Mouse (Mus musculus): ENCODE data around the gene Kdm2b. TPM values are rescaled to one million over a fixed set of nuclear protein-coding genes. Genes with fewer than 3 reads are reported as not detected.

Gene Kdm2b
- polyA plus RNA-seq, 1 experiment from 2014 or later = 105 TPM

DNA sequence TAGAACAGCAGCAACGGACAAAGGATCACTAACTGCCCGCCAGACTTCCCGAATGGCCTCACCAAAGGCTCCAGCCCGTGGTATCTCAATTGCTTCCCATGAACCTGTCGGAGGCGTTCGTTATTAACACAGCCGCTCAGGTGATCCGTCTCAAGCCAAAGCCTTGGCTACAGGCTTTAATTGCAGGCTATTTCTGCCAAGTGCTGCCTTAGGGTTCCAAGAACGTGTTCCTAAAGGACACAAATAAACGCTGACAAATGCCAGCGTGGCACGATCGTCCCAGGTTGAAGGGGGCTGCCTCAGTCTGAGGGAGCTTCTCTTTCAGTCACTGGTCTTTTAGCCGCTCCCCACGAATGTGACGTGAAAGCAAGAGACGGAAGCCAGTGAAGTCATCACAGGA is 80.1 kb downstream of the Kdm2b start:
- no peaks in the 10 kb centered on the region for H3K9me3 ChIP-seq
- no peak overlapping the region for H3K27ac ChIP-seq
- H3K36me3 ChIP-seq = no peaks in the 10 kb centered on the region
- no peak for ATAC-seq (ENCODE audit: low FRiP score, low read depth)
- no peaks in the 10 kb centered on the region for H3K27me3 ChIP-seq (replicated peaks)
- no peaks in the 10 kb centered on the region for H3K4me1 ChIP-seq
- H3K9ac ChIP-seq = no peak overlapping the region
- no peak overlapping the region for H3K4me2 ChIP-seq (replicated peaks)
- WGBS = 80% methylated on average over 18 of the region's 18 CpGs
- no peak overlapping the region for H3K4me3 ChIP-seq

DNA sequence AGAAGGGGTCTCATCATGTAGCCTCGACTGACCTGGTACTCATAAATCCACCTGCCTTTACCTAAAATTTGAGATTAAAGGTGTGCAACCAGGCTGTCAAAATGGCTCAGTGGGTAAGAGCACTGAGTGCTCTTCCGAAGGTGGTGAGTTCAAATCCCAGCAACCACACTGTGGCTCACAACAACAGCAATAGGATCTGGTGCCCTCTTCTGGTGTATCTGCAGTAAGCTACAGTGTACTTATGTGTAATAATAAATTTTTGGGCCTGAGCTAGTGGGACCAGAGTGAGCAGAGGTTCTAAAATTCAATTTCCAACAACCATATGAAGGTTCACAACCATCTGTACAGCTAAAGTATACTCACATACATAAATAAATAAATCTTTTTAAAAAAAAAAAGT is 81.6 kb downstream of the Kdm2b start:
- no peak overlapping the region for H3K27ac ChIP-seq
- 88% methylated on average over 2 of the region's 2 CpGs for WGBS
- ATAC-seq (ENCODE audit: low FRiP score, low read depth) = no peak
- H3K4me1 ChIP-seq = no peaks in the 10 kb centered on the region
- H3K4me3 ChIP-seq = no peak overlapping the region
- H3K9me3 ChIP-seq = no peaks in the 10 kb centered on the region
- no peak overlapping the region for H3K9ac ChIP-seq
- no peaks in the 10 kb centered on the region for H3K36me3 ChIP-seq
- H3K27me3 ChIP-seq (replicated peaks) = no peaks in the 10 kb centered on the region
- no peak overlapping the region for H3K4me2 ChIP-seq (replicated peaks)

DNA sequence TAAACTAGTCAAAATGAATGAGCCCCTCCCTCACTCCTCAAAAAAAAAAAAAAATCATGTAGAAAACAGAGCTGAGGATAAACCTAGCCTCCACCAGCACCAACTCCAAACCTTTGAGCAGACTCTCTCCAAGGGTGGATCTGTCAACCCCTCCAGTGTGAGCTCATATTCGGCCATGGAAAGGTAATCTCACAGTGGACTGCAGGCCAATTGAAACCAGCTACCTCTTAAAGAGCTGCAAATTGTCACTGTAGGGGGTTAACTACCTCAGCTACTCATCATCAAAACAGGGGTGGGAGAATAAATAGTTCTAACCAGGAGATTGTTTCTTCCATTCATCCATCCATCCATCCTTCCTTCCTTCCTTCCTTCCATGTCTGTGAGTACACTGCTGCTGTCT is 82.4 kb downstream of the Kdm2b start:
- ATAC-seq (ENCODE audit: low FRiP score, low read depth) = no peak
- no peaks in the 10 kb centered on the region for H3K27me3 ChIP-seq (replicated peaks)
- WGBS = 70% methylated on average over 1 of the region's 1 CpGs
- no peak overlapping the region for H3K4me2 ChIP-seq (replicated peaks)
- no peak overlapping the region for H3K27ac ChIP-seq
- no peaks in the 10 kb centered on the region for H3K4me1 ChIP-seq
- no peak overlapping the region for H3K4me3 ChIP-seq
- H3K36me3 ChIP-seq = no peaks in the 10 kb centered on the region
- no peak overlapping the region for H3K9ac ChIP-seq
- no peaks in the 10 kb centered on the region for H3K9me3 ChIP-seq

DNA sequence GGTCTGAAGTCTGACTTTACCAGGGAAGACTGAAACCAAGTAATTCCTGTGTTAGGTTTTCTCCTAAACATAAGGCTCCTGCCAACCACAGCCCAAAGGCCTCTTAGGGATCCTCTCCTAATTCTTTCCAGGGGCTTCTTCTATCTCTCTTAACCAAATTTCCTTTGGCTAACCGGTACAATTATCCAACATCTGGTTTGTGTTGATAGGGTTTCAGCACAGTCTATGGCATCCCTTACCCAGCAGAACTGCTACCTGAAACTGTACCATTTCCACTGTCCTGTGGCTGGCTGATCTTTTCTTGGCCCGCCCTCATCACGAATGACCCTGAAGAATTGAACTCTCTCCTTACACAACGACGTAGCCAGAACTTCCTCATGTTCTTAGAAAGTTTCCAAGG is 86.5 kb downstream of the Kdm2b start:
- Histone ChIP-seq H3K27me3 (replicated peaks) (no peaks in the 10 kb centered on the region), H3K9me3 (no peaks in the 10 kb centered on the region), H3K9ac (no peak overlapping the region), H3K36me3 (no peaks in the 10 kb centered on the region), H3K4me1 (peaks cover 13% of the 10 kb centered on the region), H3K27ac (no peak overlapping the region), H3K4me2 (replicated peaks) (no peak overlapping the region), H3K4me3 (no peak overlapping the region)
- ATAC-seq (ENCODE audit: low FRiP score, low read depth) = no peak
- 85% methylated on average over 5 of the region's 5 CpGs for WGBS

DNA sequence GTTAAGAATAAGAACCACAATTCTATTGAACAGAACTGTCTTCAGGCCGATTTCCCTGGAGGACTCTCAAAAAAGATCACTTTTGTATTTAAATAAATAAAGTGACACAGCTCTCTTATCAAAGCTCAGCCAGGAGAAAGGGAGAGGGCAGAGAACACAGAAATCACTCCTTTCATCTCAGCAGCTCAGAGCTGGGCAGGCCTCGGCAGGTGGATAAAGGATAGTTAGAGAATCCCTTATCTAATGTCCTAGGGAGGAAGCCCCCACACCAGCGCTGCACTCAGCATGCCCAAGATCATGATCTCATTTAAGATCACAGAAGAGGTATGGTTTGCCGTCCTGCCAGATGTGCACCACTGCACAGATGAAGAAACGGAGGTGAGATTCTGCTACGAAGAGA is 87.4 kb downstream of the Kdm2b start:
- Histone ChIP-seq H3K9ac (no peak overlapping the region), H3K27ac (no peak overlapping the region), H3K4me3 (no peak overlapping the region), H3K4me2 (replicated peaks) (no peak overlapping the region), H3K4me1 (peaks cover 19% of the 10 kb centered on the region), H3K27me3 (replicated peaks) (no peaks in the 10 kb centered on the region), H3K9me3 (no peaks in the 10 kb centered on the region), H3K36me3 (no peaks in the 10 kb centered on the region)
- 88% methylated on average over 6 of the region's 6 CpGs for WGBS
- ATAC-seq (ENCODE audit: low FRiP score, low read depth) = no peak

DNA sequence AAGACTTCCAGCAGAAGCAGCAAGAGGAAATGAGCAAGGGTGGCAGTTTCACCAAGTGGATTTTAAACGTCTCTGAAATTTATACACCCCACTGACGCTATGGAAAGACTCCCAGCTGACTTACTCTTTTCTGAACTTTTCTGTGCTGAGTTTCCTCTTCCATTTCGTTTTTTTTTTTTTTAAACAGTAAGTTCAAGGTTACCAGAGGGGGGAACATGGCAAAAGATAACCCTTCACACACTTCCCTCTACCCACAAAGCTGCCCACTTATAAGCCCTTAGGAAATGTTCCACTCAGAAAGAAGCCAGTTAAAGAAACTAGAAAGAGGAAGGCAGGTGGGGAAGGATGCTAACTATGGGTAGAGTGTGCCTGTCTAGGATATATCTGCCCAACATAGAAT is 88.0 kb downstream of the Kdm2b start:
- H3K27ac ChIP-seq = no peak overlapping the region
- no peak for ATAC-seq (ENCODE audit: low FRiP score, low read depth)
- no peak overlapping the region for H3K4me3 ChIP-seq
- H3K4me1 ChIP-seq = peaks cover 19% of the 10 kb centered on the region
- WGBS = 69% methylated on average over 3 of the region's 3 CpGs
- H3K9me3 ChIP-seq = no peaks in the 10 kb centered on the region
- H3K27me3 ChIP-seq (replicated peaks) = no peaks in the 10 kb centered on the region
- no peak overlapping the region for H3K9ac ChIP-seq
- H3K4me2 ChIP-seq (replicated peaks) = no peak overlapping the region
- no peaks in the 10 kb centered on the region for H3K36me3 ChIP-seq

DNA sequence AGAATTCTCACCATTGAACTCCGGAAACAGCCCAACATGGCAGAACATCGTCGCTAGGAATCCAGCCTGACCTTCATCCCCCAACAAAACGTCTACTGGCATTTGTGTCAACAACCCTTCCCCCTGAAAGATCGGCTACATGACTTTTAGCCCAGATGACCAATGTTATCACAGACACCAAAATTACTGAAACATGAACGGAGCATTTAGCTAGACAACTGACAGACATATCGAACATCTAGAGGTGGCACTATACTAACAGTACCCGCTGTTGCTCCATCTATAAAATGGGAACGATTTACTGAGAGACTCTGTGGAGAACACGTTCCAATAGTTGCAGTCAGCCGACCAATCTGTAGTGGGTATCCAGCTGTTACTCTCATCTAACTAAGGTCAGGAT is 88.4 kb downstream of the Kdm2b start:
- Histone ChIP-seq H3K27me3 (replicated peaks) (no peaks in the 10 kb centered on the region), H3K36me3 (no peaks in the 10 kb centered on the region), H3K9ac (peak overlapping the region; percentile 98; the same call in 1 of the 2 replicates)

DNA sequence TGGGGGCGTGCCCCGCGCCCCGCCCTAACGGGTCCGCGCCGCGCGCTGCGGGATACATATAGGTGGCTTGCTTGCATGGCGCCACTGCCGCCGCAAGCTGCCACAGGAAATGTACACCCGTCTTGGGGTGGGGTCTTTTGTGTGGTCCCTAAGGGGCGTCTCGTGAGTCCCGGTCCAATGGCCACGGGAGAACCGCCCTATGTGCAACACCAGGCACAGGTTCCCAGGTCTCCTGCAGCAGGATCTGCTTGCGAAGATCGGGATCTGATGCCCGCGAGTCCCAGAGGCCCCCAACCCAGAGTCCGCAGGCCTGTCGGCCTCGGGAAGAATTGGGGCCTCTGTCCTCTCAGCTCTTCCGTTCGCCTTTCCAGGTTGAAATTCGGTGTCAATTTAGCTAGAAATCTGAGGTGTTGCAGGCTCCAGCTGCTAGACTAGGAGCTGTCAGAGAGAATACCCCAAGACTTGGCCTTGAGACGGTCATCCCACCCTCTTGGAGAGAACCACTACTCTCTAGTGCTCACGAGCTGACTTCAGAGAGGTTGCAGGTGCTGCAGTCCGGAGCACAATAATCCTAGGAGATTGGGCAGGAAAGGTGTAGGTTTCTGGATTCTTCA is 89.0 kb downstream of the Kdm2b start:
- no peaks in the 10 kb centered on the region for H3K27me3 ChIP-seq (replicated peaks)
- H3K4me2 ChIP-seq (replicated peaks) = peak overlapping the region; percentile 83
- peak overlapping the region; percentile 96 for H3K4me3 ChIP-seq
- H3K9me3 ChIP-seq = no peaks in the 10 kb centered on the region
- H3K36me3 ChIP-seq = no peaks in the 10 kb centered on the region
- H3K4me1 ChIP-seq = peaks cover 19% of the 10 kb centered on the region
- 3% methylated on average over 33 of the region's 33 CpGs for WGBS
- no peak for ATAC-seq (ENCODE audit: low FRiP score, low read depth)
- peak overlapping the region; percentile 98 for H3K9ac ChIP-seq
- H3K27ac ChIP-seq = peak overlapping the region; percentile 86

More for the DNA sequence above, 88.4 kb downstream of the Kdm2b start:
- no peak for ATAC-seq (ENCODE audit: low FRiP score, low read depth)
- H3K4me2 ChIP-seq (replicated peaks) = peak overlapping the region; percentile 83
- peaks cover 19% of the 10 kb centered on the region for H3K4me1 ChIP-seq
- no peaks in the 10 kb centered on the region for H3K9me3 ChIP-seq
- WGBS = 57% methylated on average over 11 of the region's 11 CpGs
- H3K27ac ChIP-seq = no peak overlapping the region
- no peak overlapping the region for H3K4me3 ChIP-seq

DNA sequence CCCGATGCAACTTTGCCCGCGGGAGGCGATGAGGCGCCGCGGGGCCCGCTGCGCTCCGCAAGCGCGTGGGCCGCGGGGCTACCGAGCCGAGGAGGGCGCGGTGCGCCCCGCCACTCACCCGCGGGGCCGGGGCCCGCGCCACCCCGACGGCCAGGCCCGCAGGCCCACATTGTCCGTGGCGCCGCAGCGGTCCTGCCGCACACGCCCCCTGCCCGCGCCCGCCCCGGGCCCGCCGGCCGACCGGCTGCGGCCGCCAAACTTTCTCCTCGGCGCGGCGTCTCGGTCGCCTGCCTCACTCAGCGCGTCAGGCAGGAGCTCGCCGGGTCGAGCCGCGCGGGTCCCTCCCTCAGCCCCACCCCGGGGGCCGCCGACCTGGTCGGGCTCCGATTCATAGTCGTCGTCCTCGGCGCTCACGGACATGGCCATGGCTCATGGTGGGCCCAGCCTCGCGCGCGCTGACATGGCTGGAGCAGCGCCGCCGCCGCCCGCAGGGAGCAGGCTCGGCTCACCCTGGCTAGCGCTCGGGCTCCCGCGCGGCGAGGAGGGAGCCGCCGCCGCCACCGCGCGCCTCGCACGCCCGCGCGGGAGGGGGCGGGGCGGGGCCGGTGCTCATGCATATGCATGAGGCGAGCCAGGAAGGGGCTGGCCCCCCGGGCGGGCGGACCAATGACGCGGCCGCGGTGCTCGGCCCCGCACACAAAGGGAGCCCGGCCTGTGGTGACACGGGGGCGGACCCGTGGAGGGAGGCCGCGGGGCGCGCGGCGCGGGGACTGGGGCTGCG is 89.7 kb downstream of the Kdm2b start:
- peak; percentile 96 for ATAC-seq (ENCODE audit: low FRiP score, low read depth)
- H3K4me3 ChIP-seq = peak overlapping the region; percentile 96
- H3K36me3 ChIP-seq = no peaks in the 10 kb centered on the region
- H3K9ac ChIP-seq = peak overlapping the region; percentile 98
- H3K27ac ChIP-seq = peak overlapping the region; percentile 86
- H3K4me2 ChIP-seq (replicated peaks) = peak overlapping the region; percentile 83
- H3K27me3 ChIP-seq (replicated peaks) = no peaks in the 10 kb centered on the region
- peaks cover 19% of the 10 kb centered on the region for H3K4me1 ChIP-seq
- no peaks in the 10 kb centered on the region for H3K9me3 ChIP-seq
- under 1% methylated on average over 118 of the region's 120 CpGs for WGBS

DNA sequence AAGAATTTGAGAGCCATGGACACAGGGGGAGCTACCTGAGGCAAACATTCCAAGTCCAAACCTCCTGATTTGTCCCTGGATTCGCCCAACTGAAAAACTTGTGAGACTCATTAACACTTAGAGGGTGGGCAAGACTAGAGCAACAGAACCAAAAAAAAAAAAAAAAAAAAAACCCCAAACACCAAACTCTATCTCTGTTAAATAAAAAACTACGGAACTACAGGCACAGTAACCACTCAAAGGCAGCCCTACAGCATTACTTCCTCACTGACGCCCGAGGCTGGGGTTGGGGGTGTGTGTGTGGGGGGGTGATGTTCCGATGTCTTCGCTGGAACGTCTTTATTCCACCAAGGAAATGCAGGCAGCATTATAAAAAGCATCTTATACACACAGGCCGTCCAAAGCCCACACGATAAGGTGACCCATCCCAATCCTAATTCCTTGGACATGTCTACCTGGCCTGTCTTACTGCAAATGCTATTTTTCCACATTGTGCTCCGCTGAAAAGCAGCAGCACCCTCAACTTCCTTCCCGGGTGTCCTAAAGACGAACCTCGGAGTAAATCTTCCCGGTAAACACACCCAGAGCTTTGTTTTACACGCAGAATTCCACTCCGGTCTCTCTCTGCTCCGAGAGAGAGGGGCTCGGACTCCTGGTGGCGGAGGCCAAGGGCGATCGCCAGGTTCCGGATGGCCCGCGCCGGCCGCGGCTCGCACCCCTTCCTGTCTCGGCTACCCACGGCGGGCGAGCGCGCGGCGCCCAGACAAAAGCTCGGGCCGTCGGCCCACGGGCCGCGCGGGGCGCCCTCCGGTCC is 90.5 kb downstream of the Kdm2b start:
- Histone ChIP-seq H3K27ac (peak overlapping the region; percentile 86), H3K4me2 (replicated peaks) (peak overlapping the region; percentile 83), H3K27me3 (replicated peaks) (no peaks in the 10 kb centered on the region), H3K36me3 (no peaks in the 10 kb centered on the region), H3K4me3 (peak overlapping the region; percentile 96), H3K9me3 (no peaks in the 10 kb centered on the region), H3K4me1 (peaks cover 19% of the 10 kb centered on the region), H3K9ac (peak overlapping the region; percentile 98)
- 6% methylated on average over 44 of the region's 45 CpGs for WGBS
- ATAC-seq (ENCODE audit: low FRiP score, low read depth) = peak; percentile 8; the same call in 1 of the 2 replicates

DNA sequence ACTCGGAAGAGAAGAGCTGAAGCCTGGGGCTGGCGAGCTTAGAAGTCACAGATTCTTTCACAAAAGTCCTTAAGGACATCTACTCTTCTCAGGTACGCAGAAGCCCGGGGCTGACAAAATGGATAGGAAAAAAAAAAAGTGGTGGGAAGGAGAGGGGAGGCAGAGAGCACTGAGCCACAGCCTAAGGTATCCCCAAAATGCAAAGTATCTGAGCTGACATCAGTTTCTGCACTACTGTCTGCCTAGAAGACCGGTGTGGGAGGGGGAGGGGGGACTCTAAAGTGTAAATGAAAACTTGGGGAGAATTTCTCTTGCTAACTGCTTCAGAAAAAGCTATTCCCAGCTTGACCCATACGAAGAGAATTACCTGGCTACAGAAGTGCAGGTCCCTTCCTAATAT is 91.5 kb downstream of the Kdm2b start:
- 87% methylated on average over 6 of the region's 6 CpGs for WGBS
- H3K27me3 ChIP-seq (replicated peaks) = no peaks in the 10 kb centered on the region
- H3K4me1 ChIP-seq = peaks cover 19% of the 10 kb centered on the region
- no peak overlapping the region for H3K4me3 ChIP-seq
- no peaks in the 10 kb centered on the region for H3K9me3 ChIP-seq
- no peak overlapping the region for H3K27ac ChIP-seq
- H3K9ac ChIP-seq = no peak overlapping the region
- no peaks in the 10 kb centered on the region for H3K36me3 ChIP-seq
- peak overlapping the region; percentile 83 for H3K4me2 ChIP-seq (replicated peaks)
- no peak for ATAC-seq (ENCODE audit: low FRiP score, low read depth)

DNA sequence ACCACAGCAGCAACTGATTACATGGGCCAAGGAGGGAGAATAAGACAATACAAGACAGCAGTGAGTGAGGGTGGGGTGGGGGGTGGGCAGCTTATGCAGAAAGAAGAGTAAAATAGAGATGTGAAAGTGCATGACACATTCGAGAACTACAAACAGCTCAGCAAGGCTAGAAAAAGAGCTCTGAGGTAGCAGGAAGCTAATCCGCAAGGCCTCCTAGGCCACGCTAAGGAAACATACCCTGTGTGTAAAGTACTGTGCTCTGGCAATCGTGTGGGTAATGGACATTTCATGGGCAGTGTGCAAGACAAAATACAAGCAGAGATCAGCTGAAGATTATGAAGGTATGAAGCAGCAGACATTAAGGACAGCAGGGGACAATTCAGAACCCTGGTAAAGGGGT is 94.8 kb downstream of the Kdm2b start:
- WGBS = 80% methylated on average over 4 of the region's 4 CpGs
- Histone ChIP-seq H3K4me1 (peaks cover 14% of the 10 kb centered on the region), H3K9ac (no peak overlapping the region), H3K27me3 (replicated peaks) (no peaks in the 10 kb centered on the region), H3K27ac (no peak overlapping the region), H3K36me3 (no peaks in the 10 kb centered on the region), H3K4me3 (no peak overlapping the region), H3K4me2 (replicated peaks) (no peak overlapping the region), H3K9me3 (no peaks in the 10 kb centered on the region)
- ATAC-seq (ENCODE audit: low FRiP score, low read depth) = no peak
